Mouse (Mus musculus): ENCODE results near the gene Cyp27b1. TPM values are rescaled to one million over a fixed set of nuclear protein-coding genes. Genes with fewer than 3 reads are reported as not detected.

The Cyp27b1 gene
- polyA plus RNA-seq, 1 experiment from 2014 or later = 0.23 TPM

DNA sequence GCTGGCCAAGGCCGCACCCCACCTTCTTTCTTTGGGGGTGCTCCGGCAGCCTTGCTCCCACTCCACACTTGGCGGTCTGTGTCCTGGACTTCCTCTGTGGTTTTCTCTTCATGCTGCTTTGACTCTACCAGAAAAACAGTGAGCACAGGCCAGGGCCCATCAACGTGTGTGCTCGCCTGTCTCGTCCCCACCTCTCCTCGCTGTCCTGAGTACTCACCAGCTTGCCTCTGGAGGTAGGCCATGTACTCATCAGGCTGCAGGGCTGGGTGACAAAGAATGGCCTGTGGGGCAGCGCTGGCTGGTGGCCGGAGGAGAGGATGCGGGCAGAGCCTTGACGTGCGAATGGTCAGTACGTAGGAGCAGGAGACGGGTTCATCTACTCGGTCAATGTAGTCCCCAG is 51.8 kb downstream of the Cyp27b1 start:
- H3K9ac ChIP-seq (ENCODE audit: low read length) = no peak overlapping the region
- no peak overlapping the region for H3K4me3 ChIP-seq (ENCODE audit: low read depth, low read length)
- DNase-seq (ENCODE audit: low spot score) (no peak), ATAC-seq (replicated peaks; ENCODE audit: low FRiP score) (no peak)
- H3K4me2 ChIP-seq (ENCODE audit: low read depth, low read length, severe bottlenecking) = no peak overlapping the region
- no peaks in the 10 kb centered on the region for H3K4me1 ChIP-seq (replicated peaks; ENCODE audit: control insufficient read depth, insufficient read depth, low read length)
- H3K9me3 ChIP-seq (ENCODE audit: control insufficient read depth, low read length) = no peaks in the 10 kb centered on the region
- H3K36me3 ChIP-seq (ENCODE audit: control insufficient read depth, insufficient read depth, low read length) = no peaks in the 10 kb centered on the region; the same call in 1 of the 2 replicates
- H3K27me3 ChIP-seq (ENCODE audit: control insufficient read depth, insufficient read depth, low read length) = no peaks in the 10 kb centered on the region
- no peak overlapping the region for H3K27ac ChIP-seq (ENCODE audit: low read depth, low read length)
- 93% methylated on average over 15 of the region's 15 CpGs for WGBS

DNA sequence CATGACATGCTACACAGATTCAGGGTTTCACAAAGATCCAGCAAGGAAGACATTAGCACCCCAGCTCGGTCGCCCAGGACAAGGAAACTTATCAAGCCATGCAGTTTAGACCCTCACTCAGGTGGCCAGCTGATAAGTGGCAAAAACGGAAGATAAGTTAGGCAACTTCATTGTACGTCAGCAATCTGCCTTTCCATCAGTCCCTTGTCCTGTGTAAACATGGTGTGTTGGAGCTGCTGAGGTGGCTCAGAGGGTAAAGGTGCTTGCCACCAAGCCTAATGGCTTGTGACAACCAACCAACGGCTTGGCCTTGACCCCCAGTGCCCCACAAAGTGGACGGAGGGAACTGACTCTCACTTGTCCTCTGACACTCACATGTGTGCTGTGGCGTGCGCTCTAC is 52.4 kb downstream of the Cyp27b1 start:
- no peaks in the 10 kb centered on the region; the same call in 1 of the 2 replicates for H3K36me3 ChIP-seq (ENCODE audit: control insufficient read depth, insufficient read depth, low read length)

DNA sequence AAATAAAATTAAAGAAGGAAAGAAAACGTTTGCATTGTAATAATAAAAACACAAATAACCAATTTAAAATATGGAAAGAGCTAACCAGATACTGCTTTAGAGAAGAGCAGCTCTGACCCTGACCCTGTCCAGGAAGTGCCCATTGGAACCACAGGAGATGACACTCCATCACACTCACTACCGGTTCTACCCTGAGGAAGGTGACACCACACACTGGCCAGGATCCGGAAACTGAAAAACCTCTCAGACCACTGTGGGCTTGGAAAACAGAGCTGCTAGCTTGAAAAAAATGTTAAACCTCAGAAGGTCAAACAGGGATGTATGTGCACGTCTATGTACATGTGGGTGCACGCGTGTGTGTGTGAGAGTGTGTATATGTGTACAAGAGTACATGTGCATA is 53.1 kb downstream of the Cyp27b1 start:
- Histone ChIP-seq H3K9me3 (ENCODE audit: control insufficient read depth, low read length) (no peaks in the 10 kb centered on the region), H3K4me3 (ENCODE audit: low read depth, low read length) (no peak overlapping the region), H3K9ac (ENCODE audit: low read length) (no peak overlapping the region), H3K4me2 (ENCODE audit: low read depth, low read length, severe bottlenecking) (no peak overlapping the region), H3K36me3 (ENCODE audit: control insufficient read depth, insufficient read depth, low read length) (no peaks in the 10 kb centered on the region; the same call in 1 of the 2 replicates), H3K27ac (ENCODE audit: low read depth, low read length) (no peak overlapping the region), H3K4me1 (replicated peaks; ENCODE audit: control insufficient read depth, insufficient read depth, low read length) (no peaks in the 10 kb centered on the region), H3K27me3 (ENCODE audit: control insufficient read depth, insufficient read depth, low read length) (no peaks in the 10 kb centered on the region)
- 84% methylated on average over 6 of the region's 6 CpGs for WGBS
- DNase-seq (ENCODE audit: low spot score) (no peak), ATAC-seq (replicated peaks; ENCODE audit: low FRiP score) (no peak)

More for the DNA sequence above, 52.4 kb downstream of the Cyp27b1 start:
- H3K27ac ChIP-seq (ENCODE audit: low read depth, low read length) = no peak overlapping the region
- H3K4me2 ChIP-seq (ENCODE audit: low read depth, low read length, severe bottlenecking) = no peak overlapping the region
- H3K9ac ChIP-seq (ENCODE audit: low read length) = no peak overlapping the region
- ATAC-seq (replicated peaks; ENCODE audit: low FRiP score) (no peak), DNase-seq (ENCODE audit: low spot score) (no peak)
- H3K4me3 ChIP-seq (ENCODE audit: low read depth, low read length) = no peak overlapping the region
- no peaks in the 10 kb centered on the region for H3K4me1 ChIP-seq (replicated peaks; ENCODE audit: control insufficient read depth, insufficient read depth, low read length)
- H3K9me3 ChIP-seq (ENCODE audit: control insufficient read depth, low read length) = no peaks in the 10 kb centered on the region
- WGBS = 87% methylated on average over 8 of the region's 8 CpGs
- H3K27me3 ChIP-seq (ENCODE audit: control insufficient read depth, insufficient read depth, low read length) = no peaks in the 10 kb centered on the region

MicroRNAs within 50 kb of the gene (microRNA counts, 519-probe panel; counts per million panel counts)
- 31.2 counts per million for microRNA mmu-miR-546

Small RNA genes within 50 kb of the gene (microRNA-seq; reads per million reads assigned to microRNA genes)
- gene Mir546 (ENCODE audit: insufficient number of aligned reads) = not detected

Other genes starting within 250 kb of the Cyp27b1 start
- gene Atp23, start 146.9 kb upstream of the Cyp27b1 start, polyA plus RNA-seq (2014; fragmentation: Nextera tagmentation; extraction: Ambion mirVana) = 15.5 and 23.2 TPM in 2 replicates
- gene Ctdsp2, start 69.5 kb upstream of the Cyp27b1 start, polyA plus RNA-seq (2014; fragmentation: Nextera tagmentation; extraction: Ambion mirVana) = 58.8 and 63.2 TPM in 2 replicates
- gene Avil, start 47.5 kb upstream of the Cyp27b1 start, polyA plus RNA-seq (2014; fragmentation: Nextera tagmentation; extraction: Ambion mirVana) = 0.08 and 0.32 TPM in 2 replicates
- 91.2 and 93.8 TPM in 2 replicates for gene Tsfm, start 17.4 kb upstream of the Cyp27b1 start, polyA plus RNA-seq (2014; fragmentation: Nextera tagmentation; extraction: Ambion mirVana)
- 42.5 and 44.0 TPM in 2 replicates for gene Mettl1, start 6.8 kb upstream of the Cyp27b1 start, polyA plus RNA-seq (2014; fragmentation: Nextera tagmentation; extraction: Ambion mirVana)
- gene Eef1akmt3, start 6.7 kb upstream of the Cyp27b1 start, polyA plus RNA-seq (2014; fragmentation: Nextera tagmentation; extraction: Ambion mirVana) = 0.11 TPM in 1 of 2 replicates, not detected in the other
- gene March9, start 11.9 kb downstream of the Cyp27b1 start, polyA plus RNA-seq (2014; fragmentation: Nextera tagmentation; extraction: Ambion mirVana) = 2.7 and 3.7 TPM in 2 replicates
- gene Cdk4, start 15.3 kb downstream of the Cyp27b1 start, polyA plus RNA-seq (2014; fragmentation: Nextera tagmentation; extraction: Ambion mirVana) = 2,945 and 3,022 TPM in 2 replicates
- 144 and 159 TPM in 2 replicates for gene Tspan31, start 22.0 kb downstream of the Cyp27b1 start, polyA plus RNA-seq (2014; fragmentation: Nextera tagmentation; extraction: Ambion mirVana)
- 0.47 and 0.64 TPM in 2 replicates for gene Agap2, start 27.0 kb downstream of the Cyp27b1 start, polyA plus RNA-seq (2014; fragmentation: Nextera tagmentation; extraction: Ambion mirVana)
- 51.1 and 57.9 TPM in 2 replicates for gene Os9, start 72.9 kb downstream of the Cyp27b1 start, polyA plus RNA-seq (2014; fragmentation: Nextera tagmentation; extraction: Ambion mirVana)
- 7.8 and 8.4 TPM in 2 replicates for gene B4galnt1, start 117.0 kb downstream of the Cyp27b1 start, polyA plus RNA-seq (2014; fragmentation: Nextera tagmentation; extraction: Ambion mirVana)
- 0.93 and 1.1 TPM in 2 replicates for gene Slc26a10, start 132.4 kb downstream of the Cyp27b1 start, polyA plus RNA-seq (2014; fragmentation: Nextera tagmentation; extraction: Ambion mirVana)
- gene Arhgef25, start 141.8 kb downstream of the Cyp27b1 start, polyA plus RNA-seq (2014; fragmentation: Nextera tagmentation; extraction: Ambion mirVana) = 31.6 and 33.5 TPM in 2 replicates
- gene Dtx3, start 147.5 kb downstream of the Cyp27b1 start, polyA plus RNA-seq (2014; fragmentation: Nextera tagmentation; extraction: Ambion mirVana) = 157 and 170 TPM in 2 replicates
- 16.4 and 17.2 TPM in 2 replicates for gene Pip4k2c, start 163.3 kb downstream of the Cyp27b1 start, polyA plus RNA-seq (2014; fragmentation: Nextera tagmentation; extraction: Ambion mirVana)
- gene Kif5a, start 215.1 kb downstream of the Cyp27b1 start, polyA plus RNA-seq (2014; fragmentation: Nextera tagmentation; extraction: Ambion mirVana) = 21.7 and 23.6 TPM in 2 replicates
- 202 and 207 TPM in 2 replicates for gene Dctn2, start 218.1 kb downstream of the Cyp27b1 start, polyA plus RNA-seq (2014; fragmentation: Nextera tagmentation; extraction: Ambion mirVana)
- 22.6 and 24.0 TPM in 2 replicates for gene Mbd6, start 240.8 kb downstream of the Cyp27b1 start, polyA plus RNA-seq (2014; fragmentation: Nextera tagmentation; extraction: Ambion mirVana)